Mouse (Mus musculus) heart, adult 2 months (tissue): ENCODE measurements around the gene Rom1.

Experiments
- CTCF ChIP-seq: fragments of 200-600 bp; IDR thresholded peaks from 2 replicates; pipeline ENCODE4 v1.8.1; 2022; ENCODE audit warnings: antibody characterized with exemption, mild to moderate bottlenecking, moderate library complexity
- EP300 ChIP-seq: fragments of 200-500 bp; IDR thresholded peaks from 2 replicates; pipeline ENCODE4 v1.6.1; 2011; ENCODE audit warnings: low read depth, low read length, control low read depth; ENCODE audit not compliant: insufficient read depth

GRCm38 (mm10) chr19:8952241-8952640 lies 23.1 kb upstream of the Rom1 start:
- no peak for TF ChIP-seq CTCF
- no peak for TF ChIP-seq EP300
